Mouse (Mus musculus): Measurements from ENCODE around the gene Tec. TPM values are rescaled to one million over a fixed set of nuclear protein-coding genes. Genes with fewer than 3 reads are reported as not detected.
"Not testable (repeated sequence)": the region's sequence is repeated elsewhere in the genome, so short reads cannot be mapped to it uniquely, and the experiment has no call there.

Tec gene
- total RNA-seq, 2 experiments from 2014 or later = 13.6 to 16.1 TPM

DNA sequence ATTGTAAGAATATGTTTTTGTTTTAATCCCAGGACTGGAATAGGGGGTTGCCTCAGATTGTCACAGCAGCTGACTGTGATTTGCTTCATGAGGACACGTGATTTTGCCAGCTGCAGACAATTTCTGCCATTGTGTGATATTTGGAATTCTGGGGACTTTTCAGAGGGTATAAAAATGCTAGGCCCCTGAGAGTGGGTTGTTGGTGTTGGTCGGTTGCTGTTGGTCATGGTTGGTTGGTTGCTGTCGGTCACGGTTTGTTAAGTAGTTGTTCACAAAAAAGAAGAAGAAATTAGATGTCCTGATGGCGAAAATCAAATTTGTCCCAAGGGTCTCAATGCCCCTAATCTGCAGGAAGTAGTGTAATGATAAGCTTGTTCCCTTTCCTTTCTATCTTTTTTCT, 40.8 kb downstream of the Tec start:
- no peak for DNase-seq
- intact Hi-C loops (cut with DNase I) = no loop called here

DNA sequence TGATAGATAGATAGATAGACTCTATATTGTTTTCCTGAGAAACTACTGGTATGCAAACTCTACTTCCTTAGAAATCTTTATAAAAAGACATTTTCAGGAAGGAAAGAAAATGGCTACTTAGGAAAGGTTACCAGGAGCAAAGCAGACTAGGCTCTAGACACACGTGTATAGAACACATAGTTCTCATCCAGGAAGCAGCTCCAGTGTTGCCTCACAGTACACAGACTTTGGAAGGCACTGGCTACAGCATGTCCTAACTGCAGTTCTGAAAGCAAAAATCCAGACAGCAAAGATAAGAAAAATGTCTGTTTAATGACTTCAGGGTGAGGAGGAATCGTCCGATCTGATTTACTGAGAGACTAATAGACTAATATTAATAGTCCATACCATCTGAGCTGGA, 41.8 kb downstream of the Tec start:
- intact Hi-C loops (cut with DNase I) = no loop called here
- no peak for DNase-seq

DNA sequence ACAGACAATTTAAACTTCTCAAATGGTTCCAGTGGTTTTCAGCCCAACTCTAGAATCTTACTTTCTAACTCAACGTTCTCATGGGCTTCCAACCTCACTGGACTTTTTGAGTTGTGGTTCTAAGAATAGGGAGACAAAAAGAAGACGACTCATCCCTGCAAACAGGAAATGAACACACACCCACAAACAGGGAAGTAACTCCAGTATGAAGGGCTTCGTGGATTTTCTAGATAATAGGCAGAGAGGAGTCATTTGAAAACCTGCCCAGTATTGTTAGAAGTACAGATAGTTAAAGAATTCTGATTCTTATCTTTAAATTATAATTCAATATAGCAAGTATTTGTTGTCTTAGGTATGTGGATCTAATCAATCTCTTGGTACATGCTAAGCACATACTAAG, 47.6 kb downstream of the Tec start:
- intact Hi-C loops (cut with DNase I) = no loop called here
- DNase-seq = no peak

DNA sequence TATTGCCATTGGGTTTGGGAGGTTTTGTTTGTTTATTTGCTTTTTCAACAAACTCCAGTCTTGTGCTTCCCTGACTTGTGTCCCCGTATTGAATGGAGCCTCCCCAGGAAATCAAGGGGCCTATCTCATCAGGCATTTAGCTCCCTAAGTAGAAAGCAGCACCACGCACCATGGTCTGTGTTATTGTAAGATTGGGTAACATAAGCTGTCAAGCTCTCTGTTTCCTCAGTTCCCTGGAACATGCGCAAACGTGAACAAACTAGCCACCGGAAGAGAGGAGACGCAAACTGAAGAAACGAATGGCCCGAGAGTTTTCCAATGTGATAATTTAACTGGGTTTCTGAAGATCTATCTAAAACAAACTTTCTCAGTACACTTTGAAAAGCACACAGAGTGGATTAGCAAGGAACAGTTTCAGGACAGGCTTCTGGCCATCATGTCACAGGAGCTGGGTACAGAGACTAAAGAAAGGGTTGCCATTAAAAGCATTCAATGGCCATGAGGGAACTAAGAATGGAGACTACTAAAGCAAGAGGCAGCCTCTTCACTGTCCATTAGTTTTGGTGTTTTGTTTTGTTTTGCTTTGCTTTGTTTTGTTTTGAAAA, 48.1 kb downstream of the Tec start:
- DNase-seq = no peak
- intact Hi-C loops (cut with DNase I) = no loop called here

DNA sequence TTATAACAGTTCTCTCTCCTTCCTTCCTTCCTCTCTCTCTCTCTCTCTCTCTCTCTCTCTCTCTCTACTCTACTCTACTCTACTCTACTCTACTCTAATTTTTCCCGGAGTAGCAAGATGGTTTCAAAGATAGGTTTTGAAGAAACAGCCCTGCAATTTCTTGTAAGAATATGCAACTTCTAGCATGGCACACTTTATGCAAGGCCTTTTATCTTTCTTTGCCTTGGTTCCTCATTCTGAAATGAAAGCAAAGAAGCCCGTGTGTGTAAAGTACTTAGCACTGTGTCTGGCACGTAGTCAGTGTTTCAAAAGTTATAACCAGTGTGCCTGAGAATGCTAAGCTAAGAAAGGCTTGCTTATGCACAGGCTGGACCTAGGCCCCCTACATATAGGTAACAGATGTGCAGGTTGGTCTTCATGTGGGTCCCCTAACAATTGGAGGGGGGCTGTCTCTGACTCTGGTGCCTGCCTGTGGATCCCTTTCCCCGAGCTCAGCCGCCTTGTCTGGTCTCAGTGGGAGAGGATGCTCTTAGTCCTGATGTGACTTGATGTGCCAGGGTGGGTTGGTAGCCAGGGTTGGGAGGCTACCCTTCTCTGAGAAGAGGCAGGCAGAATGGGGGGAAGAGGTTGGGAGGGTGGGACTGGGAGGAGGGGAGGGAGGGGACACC, 49.6 kb downstream of the Tec start:
- DNase-seq = no peak
- intact Hi-C loops (cut with DNase I) = no loop called here

DNA sequence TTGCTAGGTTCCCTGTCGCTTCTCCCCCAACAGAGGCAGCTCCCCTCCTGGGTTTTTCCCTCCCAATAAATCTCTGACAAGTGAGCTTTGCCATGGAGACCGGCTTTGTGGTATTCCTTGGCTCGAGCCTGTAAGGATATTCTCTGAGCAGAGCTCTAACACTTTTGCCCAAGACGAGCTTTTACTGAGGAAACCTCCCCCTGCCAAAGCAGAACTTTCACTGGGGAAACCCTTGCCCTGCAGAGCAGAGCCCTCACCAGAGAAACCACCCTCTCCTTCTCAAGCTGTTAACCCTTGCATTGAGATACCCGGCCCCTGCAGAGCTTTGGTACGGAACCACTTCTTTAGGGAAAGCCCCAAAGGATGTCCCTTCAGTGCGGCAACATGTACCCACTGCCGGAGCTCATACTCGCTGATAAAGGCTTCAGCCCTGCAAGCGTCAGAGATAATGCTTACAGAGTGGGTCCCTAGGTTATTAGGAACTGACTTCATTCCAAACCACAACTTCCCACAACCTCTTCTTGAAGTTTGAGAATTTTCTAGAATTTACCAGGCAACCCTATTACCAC, 50.7 kb downstream of the Tec start:
- no peak for DNase-seq

DNA sequence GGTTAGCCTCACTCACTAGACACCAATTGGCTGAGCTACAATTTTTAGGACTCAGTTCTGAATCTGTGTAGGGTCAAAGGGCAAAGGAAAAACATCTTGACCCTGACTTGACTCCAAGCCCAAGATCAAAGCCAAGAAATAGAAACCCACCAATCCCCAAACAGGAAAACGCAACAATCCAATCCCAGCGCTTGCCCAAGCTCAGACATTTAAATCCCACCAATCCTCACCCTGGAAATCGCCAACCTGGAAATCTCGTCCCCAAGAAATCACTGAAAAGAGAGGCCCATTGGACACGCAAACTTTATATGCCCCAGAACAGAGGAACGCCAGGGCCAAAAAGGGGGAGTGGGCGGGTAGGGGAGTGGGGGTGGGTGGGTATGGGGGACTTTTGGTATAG, 51.3 kb downstream of the Tec start:
- intact Hi-C loops (cut with DNase I); DNase-seq: not testable (repeated sequence)

More for the DNA sequence above, 50.7 kb downstream of the Tec start:
- intact Hi-C loops (cut with DNase I) = no loop called here

DNA sequence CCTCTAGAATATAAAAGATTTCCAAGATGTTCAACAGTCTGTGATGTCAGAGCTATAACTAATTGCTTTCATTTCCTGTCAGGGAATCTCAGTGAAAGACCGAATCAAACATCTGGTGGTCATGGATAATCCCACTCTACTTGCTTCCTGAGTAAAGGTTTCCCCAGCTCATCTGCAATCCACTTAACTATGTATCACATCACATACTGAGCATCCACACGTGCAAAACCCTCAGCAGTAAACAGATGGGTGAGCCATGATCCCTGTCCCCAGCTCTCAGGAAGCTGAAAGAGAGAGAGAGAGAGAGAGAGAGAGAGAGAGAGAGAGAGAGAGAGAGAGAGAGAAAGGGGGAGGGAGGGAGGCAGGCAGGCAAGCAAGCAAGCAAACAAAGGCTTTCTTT, 51.8 kb downstream of the Tec start:
- intact Hi-C loops (cut with DNase I) = no loop called here
- no peak for DNase-seq

DNA sequence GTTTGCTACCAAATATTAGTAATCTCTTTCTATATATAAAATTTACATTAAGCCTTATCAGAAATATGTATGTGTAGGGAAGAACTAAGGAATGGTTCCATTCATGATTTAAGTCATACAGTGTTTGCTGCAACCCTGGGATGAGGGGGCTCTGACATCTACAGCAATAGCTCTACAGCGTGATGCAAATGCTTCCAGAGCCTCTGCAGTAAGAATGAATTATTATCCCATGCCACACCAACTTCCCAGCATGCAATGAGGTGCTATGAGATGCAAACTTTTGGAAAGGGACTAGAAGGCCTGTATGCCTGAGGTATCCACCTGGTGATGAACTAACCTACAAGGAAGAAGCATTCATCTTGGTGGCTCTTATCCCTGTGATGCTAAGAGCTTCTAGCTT, 52.2 kb downstream of the Tec start:
- DNase-seq = no peak
- intact Hi-C loops (cut with DNase I) = no loop called here

DNA sequence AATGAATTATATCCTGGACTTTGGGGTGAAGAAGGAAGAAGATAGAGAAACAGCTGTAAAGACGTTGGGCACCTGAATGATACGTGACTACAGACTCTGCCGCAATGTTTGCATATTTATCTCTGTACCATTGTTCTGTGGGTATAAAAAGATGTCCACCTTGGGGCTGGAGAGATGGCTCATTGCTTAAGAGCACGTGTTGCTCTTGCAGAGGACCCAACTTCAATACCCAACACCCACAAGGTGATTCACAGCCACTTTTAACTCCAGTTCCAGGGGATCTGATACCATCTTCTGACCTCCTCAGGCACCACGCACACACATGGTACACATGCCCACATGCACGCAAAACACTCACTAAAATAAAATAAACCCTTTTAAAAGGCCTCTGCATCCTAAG, 52.9 kb downstream of the Tec start:
- DNase-seq = no peak
- intact Hi-C loops (cut with DNase I) = no loop called here

DNA sequence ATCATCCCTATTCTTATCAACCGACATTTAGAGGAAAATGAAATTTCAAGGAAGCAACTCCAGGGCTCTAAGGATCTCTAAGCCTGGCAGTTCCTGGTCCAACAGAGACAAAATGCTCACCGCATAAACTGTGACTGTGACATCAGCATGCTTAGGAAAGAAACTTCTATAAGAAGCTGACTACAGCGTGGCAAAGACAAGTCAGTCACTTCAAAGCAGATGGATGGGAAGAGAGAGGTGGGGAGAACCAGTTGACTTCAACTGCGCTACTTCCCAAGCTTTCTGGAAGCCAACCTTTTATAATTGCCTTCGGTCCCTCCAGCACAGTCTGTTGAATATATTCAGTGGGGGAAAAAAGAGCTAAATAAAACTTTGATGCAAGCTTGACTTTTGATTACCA, 54.2 kb downstream of the Tec start:
- intact Hi-C loops (cut with DNase I) = no loop called here
- no peak for DNase-seq

DNA sequence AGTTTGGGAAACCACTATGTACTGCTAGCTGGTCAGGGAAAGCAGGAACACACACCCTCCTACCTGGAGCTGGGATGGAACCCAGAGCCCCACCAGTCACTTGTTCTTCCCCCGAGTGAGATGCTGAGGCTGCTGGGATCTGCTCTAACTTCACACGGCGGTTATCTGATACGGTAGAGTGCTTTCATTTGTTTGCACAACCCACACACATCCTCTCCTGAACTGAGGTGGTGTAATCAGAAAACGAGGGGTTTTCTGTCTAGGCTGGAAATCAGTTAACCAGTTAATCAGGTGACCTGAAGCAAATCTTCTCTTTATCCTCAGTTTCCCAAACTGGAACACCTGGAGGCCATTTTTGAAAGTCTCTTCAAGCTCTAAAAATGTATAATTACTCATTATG, 55.4 kb downstream of the Tec start:
- no peak for DNase-seq
- intact Hi-C loops (cut with DNase I) = no loop called here

DNA sequence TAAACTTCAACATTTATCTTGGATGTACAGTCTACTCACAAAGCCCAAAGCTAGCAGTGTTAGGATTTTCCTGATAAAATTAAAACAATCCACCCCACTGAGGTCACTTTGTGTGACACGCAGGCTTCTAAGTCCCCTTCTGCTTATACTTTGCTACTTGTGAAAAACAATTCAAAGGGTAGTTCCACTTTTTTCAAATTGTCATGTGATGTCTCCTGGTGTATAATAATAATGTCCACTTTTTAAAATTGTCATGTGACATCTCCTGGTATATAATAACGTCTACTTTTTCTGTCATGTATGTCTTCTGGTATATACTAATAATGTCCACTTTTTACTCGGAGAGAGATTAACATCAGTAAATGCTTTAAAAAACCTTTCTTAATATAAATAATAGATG, 56.0 kb downstream of the Tec start:
- intact Hi-C loops (cut with DNase I) = no loop called here
- no peak for DNase-seq

DNA sequence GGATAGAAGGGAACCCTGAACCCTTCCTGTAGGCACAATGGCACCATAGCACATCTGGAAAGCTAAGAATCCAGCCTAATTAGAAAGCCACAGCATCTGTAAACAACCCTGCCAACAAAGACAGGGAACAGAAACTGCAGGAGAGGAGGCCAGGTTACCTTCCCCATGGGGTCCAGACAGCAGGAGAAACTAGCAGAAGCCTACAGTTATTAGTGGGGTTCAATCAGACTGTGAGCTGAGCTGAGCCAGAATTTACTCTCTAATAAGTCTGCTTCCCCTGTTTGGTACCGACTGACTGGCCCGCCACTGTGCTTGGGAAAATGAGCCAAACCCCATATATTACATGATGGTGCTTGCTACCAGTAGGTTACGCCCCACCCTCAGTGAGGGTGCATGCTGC, 56.9 kb downstream of the Tec start:
- intact Hi-C loops (cut with DNase I) = no loop called here
- DNase-seq = no peak

DNA sequence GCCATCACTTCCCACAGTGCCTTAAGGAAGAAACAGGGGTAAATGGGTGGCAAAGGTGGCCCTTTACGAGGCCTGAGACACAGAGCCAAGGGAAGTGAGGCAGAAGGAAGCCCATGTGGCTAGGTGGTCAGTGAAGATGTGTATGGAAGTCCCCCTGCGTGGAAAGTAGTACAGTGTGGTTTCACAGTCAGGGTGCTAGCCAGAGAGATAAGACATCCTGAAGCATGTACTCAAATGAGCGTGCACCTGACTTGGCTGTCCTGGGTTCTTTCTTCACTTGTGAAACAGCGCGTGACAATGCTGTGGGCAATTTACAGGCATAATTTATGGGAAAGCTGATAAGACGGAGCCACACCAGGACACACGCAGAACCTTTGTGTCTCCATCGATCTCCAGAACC, 57.3 kb downstream of the Tec start:
- DNase-seq = no peak
- intact Hi-C loops (cut with DNase I) = no loop called here

DNA sequence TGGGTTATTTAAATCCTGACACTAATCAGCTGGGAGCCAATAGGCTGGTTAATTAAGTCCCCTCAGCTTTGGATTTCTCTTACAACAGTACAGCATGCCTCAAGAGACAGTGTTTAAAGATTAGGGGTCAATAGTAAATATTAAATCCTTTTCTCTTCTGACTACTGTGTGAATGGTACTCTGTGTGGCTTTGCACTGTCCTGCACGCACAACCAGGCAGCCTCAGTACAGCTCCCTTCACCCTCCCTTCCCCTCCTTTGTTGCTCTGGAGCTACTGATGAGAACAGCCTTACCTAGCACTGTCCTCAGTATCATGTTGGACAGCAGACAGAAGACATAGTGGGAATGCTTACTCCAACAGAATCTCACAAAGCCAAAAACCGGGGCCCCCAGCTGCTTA, 58.8 kb downstream of the Tec start:
- intact Hi-C loops (cut with DNase I) = no loop called here
- DNase-seq = no peak

DNA sequence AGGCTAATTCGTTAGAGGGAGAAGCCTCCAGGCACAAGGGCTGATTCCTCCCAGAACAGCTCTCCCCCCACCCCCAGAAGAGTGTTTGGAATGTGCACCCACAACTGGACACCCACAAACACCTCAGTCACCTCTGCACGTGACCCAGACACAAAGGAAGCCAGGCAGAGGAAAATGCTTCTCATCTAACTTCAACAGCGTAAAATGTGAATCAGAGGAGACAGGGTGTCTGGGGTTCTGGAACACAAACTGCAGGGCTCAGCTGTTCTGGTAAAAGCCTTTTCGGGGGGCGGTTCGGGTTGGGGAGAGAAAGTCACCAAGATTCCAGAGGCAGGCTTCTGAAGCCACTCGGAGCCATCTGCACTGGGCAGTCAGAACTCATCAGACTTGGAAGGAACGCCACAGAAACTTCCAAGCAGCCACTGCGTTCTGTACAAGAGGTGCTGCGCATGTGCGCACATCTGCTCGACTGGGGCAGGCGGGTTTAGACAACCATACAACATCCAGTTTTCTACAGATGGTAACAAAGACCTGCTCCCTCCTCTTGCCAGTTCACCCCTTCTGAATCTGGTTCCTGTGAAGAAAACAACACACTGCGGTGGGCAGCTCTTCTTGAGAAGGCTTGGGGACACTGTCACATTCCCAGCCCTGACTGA, 59.7 kb downstream of the Tec start:
- DNase-seq = peak; percentile 30
- intact Hi-C loops (cut with DNase I) = no loop called here

DNA sequence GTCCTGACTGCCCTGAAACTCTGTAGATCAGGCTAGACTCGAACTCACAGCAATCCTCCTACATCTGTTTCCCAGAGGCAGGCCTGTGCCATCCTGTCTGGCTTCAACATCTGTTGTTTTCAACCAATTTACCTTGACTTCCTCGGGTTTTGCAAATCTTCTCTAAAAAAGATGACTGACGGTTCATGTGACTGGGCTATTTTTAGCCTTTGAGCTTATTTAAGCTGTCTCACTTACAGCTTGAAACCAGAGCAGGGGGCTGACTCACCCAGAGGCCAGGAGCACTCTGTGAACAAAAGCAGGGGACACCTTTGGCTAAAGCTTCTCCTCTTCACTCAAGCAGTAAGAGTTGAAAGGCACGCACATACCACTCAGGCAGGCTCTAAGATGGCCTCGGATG, 65.4 kb downstream of the Tec start:
- intact Hi-C loops (cut with DNase I) = no loop called here
- no peak for DNase-seq

DNA sequence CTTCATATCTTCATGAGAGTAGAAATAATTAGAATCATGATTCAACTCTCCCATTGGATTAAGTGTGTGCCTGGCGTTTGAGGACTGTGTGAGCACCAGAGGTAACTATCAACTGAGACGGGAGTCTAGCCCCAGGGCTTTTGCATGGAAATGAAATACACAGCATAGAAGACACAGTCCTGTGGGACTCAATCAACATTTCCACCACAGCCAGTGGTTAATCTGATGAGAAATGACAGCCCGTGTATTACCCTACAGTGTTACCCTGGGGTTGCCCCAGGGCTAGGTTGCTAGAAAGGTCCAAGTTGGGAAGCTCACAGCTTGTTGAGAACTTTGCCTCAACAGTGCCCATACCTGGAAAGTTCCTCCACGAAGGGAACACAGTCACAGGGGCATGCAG, 69.7 kb downstream of the Tec start:
- intact Hi-C loops (cut with DNase I) = no loop called here

DNA sequence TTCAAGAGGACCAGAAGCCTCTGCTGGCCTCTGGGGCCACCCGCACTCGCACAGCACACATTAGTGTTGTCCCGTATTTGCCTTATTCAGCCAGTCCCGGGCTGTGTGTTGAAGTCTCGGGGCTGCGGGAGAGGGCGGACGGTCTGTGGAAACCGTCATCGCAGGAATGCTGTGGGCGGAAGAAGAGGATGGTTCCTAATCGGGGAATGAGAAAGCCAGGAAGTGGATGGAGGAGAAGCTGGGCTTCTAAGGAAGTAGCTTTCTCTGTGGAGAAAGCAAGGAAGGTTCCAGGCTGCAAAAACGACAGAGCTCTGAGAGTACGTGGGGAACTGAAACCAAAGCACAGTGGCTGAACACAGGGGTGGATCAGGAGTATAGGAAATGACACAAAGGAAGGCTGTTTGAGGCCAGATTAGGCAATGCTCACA, 72.1 kb downstream of the Tec start:
- intact Hi-C loops (cut with DNase I) = no loop called here
- no peak for DNase-seq

More for the DNA sequence above, 69.7 kb downstream of the Tec start:
- DNase-seq = no peak

DNA sequence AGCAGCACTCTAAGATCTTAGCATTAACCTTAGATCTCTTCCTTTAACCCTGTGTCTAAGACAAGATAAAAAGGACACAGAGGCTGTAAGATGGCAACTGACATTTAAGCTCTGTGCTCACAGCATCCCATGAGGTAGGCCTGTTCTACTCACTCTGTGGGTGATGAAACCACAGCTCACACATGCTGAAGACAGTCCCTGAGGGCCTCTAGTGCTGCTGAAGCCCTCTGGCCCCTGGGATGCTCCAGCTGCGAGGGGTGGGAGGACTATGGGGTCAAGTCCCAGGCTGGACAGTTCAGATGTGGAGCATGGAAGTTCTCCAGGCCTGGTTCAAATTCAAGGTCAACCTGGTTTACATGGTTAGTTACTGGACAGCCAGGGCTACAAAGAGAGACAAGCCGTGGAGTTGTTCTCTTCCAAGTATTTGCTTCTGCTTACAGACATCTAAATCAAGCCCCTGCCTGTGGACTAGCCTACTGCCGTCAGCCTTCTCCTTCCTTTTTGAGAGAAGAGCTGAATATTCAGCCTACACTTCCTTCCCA, 74.9 kb downstream of the Tec start:
- intact Hi-C loops (cut with DNase I) = no loop called here
- no peak for DNase-seq

DNA sequence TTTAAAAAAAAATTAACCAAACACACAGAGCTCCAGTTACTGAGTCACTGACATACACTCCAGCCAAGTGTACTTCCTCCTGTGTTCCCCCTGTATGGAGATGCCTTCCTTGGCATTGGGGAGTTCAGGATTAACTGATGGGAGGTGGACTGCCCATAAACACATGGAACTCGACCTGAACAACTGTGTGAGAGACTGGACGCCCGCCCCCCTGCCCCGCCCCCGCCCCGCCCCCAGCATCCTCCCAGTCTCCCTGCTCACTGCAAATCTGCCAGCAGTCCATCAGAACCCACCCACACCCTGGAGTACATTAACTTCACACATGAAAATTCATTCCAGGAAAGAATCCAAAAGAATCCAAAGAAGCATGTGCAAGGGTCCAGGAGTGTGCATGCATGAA, 76.5 kb downstream of the Tec start:
- DNase-seq = no peak
- intact Hi-C loops (cut with DNase I) = no loop called here
